Mouse (Mus musculus) olfactory bulb, adult 2 months (tissue): ENCODE measurements around the gene P3h4.

Source experiments
- CTCF ChIP-seq: fragments of 200-500 bp; IDR thresholded peaks from 2 replicates; pipeline ENCODE4 v1.5.1; 2012; ENCODE audit warnings: low read depth, mild to moderate bottlenecking, low read length, moderate library complexity; ENCODE audit not compliant: insufficient read depth
- POLR2A ChIP-seq: fragments of 200-500 bp; IDR thresholded peaks from 2 replicates; pipeline ENCODE4 v1.6.1; 2012; ENCODE audit warnings: mild to moderate bottlenecking, low read depth, low read length, moderate library complexity; ENCODE audit not compliant: insufficient read depth

DNA sequence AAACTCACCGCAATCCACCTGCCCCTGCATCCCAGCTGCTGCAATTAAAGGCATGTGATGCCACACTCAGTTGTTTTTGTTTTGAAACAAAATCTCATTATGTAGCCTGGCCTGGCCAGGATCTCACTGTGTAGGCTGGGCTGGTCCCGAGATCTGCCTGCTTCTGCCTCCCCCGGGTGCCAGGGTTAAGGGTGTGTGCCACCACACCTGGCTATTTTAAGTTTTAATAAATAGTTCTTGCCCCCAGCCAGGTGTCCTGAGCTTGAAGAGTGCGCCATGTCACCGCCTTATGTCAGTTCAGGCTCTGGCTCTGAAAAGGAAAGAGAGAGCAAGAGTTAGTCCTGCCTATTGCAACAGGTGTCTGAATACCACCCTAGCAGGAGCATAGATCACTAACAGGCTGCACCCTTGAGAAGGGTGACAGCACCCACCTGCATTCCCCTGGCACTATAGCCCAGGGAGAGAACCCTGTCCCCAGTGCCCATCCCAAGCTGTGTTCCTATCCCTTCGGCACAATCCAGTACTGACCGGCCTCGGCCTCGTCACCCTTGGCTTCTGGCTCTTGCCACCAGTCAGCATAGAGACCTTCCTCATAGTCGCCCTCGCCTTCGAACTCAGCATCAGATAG is 5.7 kb downstream of the P3h4 start:
- no peak for TF ChIP-seq CTCF
- TF ChIP-seq POLR2A, result no peak
